Mouse (Mus musculus): ENCODE results near the gene BC035044. TPM values are rescaled to one million over a fixed set of nuclear protein-coding genes. Genes with fewer than 3 reads are reported as not detected.

BC035044 gene
- total RNA-seq, 2 experiments from 2014 or later, result 149 to 164 TPM

Other genes starting within 250 kb of the BC035044 start
- gene Clec2h, start 228.7 kb downstream of the BC035044 start, total RNA-seq (2015), result not detected in 2 replicates
- gene Clec2h, start 228.7 kb downstream of the BC035044 start, total RNA-seq (2017), result not detected in 2 replicates
- gene Klrb1, start 168.1 kb downstream of the BC035044 start, total RNA-seq (2015), result 0.62 TPM in 1 of 2 replicates, not detected in the other
- 0.26 and 0.73 TPM in 2 replicates for gene Klrb1, start 168.1 kb downstream of the BC035044 start, total RNA-seq (2017)
- gene Klrb1c, start 101.9 kb downstream of the BC035044 start, total RNA-seq (2015), result 4.7 and 10.0 TPM in 2 replicates
- gene Klrb1c, start 101.9 kb downstream of the BC035044 start, total RNA-seq (2017), result 6.8 and 8.4 TPM in 2 replicates
- gene Gm44511, start 64.8 kb downstream of the BC035044 start, total RNA-seq (2015), result 2.7 TPM in 1 of 2 replicates, not detected in the other
- 3.4 TPM in 1 of 2 replicates, not detected in the other for gene Gm44511, start 64.8 kb downstream of the BC035044 start, total RNA-seq (2017)
- 4.5 and 11.2 TPM in 2 replicates for gene Klrb1b, start 64.8 kb downstream of the BC035044 start, total RNA-seq (2015)
- 2.6 and 3.6 TPM in 2 replicates for gene Klrb1b, start 64.8 kb downstream of the BC035044 start, total RNA-seq (2017)
- 34.3 and 38.5 TPM in 2 replicates for gene Clec2i, start 3.5 kb downstream of the BC035044 start, total RNA-seq (2015)
- 58.0 and 59.7 TPM in 2 replicates for gene Clec2i, start 3.5 kb downstream of the BC035044 start, total RNA-seq (2017)
- 0.48 TPM in 1 of 2 replicates, not detected in the other for gene Clec2g, start 43.3 kb upstream of the BC035044 start, total RNA-seq (2015)
- 1.5 TPM in 1 of 2 replicates, not detected in the other for gene Clec2g, start 43.3 kb upstream of the BC035044 start, total RNA-seq (2017)
- gene Klrb1f, start 154.8 kb upstream of the BC035044 start, total RNA-seq (2015), result 104 and 108 TPM in 2 replicates
- gene Klrb1f, start 154.8 kb upstream of the BC035044 start, total RNA-seq (2017), result 132 and 137 TPM in 2 replicates
- not detected in 2 replicates for gene Clec2e, start 209.8 kb upstream of the BC035044 start, total RNA-seq (2015)
- 0.29 TPM in 1 of 2 replicates, not detected in the other for gene Clec2e, start 209.8 kb upstream of the BC035044 start, total RNA-seq (2017)

Measured in megakaryocyte, adult 5-6 weeks (primary cell).